Mouse (Mus musculus) hematopoietic stem cell, adult 5-6 weeks (primary cell): ENCODE results near the gene Nfkbil1. TPM values are rescaled to one million over a fixed set of nuclear protein-coding genes. Genes with fewer than 3 reads are reported as not detected.
A peak's percentile ranks its signal among the peaks of the same experiment; 100 is the strongest.

Source experiments
- ATAC-seq, 2 experiments: fragments of 125-278 bp in 1 of 2; replicated peaks in 1 of 2; 2 replicates each; pipeline ENCODE4 v1.8.0; 2016 to 2017; ENCODE audit warnings: inconsistent platforms in 2 of 2, mild to moderate bottlenecking in 2 of 2, moderate number of reproducible peaks in 2 of 2, low read depth in 1 of 2, moderate TSS enrichment in 1 of 2; ENCODE audit not compliant: low FRiP score in 2 of 2, poor library complexity in 2 of 2, severe bottlenecking in 2 of 2, insufficient read depth in 1 of 2, low TSS enrichment in 1 of 2
- total RNA-seq: library from RNA; stranded (forward); fragments of 172-1452, 232-1000 nt; gene quantifications from 2 replicates; pipeline ENCODE4 v1.2.3, GENCODE M21; 2017

Nfkbil1 gene
- total RNA-seq, 1 experiment from 2014 or later, result 4.3 TPM

DNA sequence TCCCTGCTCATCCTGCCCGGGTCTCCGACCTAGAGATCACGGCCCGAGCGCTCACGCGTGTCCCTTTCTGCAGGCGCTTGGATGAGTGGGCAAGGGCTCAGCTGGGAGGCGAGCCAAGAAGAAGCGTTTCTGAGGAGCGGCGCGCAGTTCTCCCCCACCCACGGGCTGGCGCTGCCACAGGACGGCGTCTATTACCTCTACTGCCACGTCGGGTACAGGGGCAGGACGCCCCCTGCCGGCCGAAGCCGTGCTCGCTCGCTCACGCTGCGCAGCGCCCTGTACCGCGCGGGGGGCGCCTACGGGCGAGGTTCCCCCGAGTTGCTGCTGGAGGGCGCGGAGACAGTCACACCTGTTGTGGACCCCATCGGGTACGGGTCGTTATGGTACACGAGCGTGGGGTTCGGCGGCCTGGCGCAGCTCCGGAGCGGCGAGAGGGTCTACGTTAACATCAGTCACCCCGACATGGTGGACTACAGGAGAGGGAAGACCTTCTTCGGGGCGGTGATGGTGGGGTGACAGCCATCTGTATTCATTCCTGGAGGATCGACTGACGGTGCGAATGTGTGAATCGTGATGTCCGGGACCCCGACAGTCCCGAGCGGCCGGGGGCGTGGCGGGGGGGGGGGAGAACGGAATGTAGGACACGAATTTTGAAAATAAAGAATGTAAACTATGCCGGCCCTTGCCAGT is 39.8 kb downstream of the Nfkbil1 start:
- ATAC-seq, result peak; percentile 68 to 75

DNA sequence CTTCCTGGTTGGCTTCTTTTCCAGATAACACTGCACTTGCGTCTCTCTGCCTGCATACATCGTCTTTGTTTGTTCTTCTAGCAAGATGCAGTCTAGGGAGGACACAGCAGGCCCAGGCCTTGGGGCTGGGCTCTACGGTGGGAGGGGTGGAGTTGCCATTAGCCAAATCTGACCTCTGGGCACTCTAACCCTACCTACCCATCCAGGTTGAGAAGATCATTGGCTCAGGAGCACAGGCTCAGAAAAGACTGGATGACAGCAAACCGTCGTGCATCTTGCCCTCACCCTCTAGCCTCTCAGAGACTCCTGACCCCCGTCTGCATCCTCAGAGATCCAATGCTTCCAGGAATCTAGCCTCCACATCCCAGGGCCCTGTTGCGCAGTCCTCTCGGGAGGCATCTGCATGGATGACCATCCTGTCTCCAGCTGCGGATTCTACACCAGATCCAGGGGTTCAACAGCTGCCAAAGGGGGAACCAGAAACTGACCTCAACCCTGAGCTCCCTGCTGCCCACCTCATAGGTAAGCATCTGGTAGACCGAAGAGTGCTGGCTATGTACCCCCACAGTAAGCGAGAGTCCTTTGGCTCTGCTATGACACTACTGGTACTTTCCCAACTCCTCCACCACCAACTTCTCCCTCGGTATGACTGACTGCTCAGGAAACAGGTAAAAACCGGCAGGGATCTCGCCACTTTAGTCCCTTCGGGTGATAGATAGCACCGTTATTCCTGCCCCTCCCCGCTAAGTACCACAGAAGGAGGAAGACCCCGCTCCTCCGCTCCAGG is 40.6 kb downstream of the Nfkbil1 start:
- no peak for ATAC-seq

DNA sequence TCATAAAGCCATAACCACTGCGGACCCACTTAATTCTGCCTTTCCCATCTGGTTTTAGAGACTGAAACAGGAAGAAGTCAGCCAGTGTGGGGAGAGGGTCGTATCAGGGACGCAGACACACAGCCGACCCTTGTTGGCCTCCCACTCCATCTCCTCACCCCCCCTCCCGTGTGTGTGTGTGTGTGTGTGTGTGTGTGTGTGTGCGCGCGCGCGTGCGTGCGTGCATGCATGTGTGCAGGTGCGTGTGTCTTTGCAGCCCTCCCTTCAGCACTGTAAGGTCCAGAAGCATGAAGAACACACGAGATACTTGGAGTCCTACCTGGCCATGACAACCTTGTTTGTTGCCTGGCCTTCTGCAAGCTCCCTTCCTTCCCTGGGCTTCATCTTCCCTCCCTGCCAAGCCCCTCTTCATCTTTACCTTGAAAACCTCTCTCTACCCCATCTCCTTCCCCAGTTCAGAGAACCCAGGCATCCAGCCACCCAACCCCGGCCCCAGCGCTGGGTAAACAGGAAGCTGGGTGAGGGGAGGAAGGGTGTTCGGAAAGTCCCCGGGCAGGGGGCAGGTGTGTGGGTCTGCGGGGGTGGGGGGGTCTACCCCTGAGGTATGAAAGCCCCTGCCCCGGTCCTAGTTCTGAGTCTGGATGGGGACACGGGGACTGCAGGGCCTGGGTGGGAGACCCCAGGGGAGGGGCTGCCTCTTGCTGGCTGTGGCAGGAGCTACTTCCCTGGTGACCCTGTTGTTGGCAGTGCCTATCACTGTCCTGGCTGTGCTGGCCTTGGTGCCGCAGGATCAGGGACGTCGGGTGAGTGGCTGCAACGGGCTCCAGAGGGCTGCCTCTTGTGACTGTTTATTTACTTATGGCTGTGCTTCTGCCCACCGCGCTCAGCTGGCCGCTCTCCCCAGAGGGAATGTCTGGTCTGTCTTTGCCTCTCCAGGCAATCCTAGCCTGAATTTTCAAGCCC is 41.4 kb downstream of the Nfkbil1 start, which contains the start of gene Ltb:
Gene Ltb, plus strand, starts transcription at position 559 of the 963 bp plus-strand sequence.
- ATAC-seq, result no peak

DNA sequence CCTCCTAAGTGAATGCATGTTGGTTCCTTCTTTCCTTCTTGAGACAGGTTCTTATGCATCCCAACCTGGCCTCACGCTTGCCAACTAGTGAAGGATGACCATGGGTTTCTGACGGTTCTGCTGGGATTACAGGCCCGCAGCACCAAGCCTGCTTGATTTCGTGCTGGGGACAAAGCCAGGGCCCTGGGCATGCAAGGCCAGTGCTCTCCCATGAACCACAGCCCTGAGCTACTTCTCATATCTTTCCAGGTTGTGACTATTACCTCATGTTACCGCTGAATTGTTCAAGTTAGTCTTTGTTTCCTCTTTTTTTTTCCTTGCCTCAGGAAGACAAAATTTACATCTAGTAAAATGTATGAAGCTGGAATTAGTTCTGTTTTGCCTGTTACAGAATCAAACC is 42.7 kb downstream of the Nfkbil1 start:
- peak in 1 of 2 experiments; percentile 41; a peak in 2 of 4 replicates for ATAC-seq

DNA sequence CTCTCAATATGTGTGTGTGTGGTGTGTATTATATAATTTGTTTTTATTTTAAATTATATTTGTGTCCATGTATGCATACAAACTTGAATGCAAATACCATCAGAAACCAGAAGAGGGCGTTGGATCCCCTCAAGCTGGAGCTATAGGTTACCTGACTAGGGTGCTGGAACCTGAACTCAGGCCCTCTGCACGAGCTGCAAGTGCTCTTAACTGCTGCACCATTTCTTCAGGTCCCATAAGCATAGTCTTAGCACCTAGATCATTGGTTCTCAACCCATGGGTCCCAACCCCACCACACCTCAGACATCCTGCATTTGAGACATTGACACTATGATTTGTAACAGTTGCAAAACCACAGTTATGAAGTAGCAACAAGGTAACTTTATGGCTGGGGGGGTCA is 43.9 kb downstream of the Nfkbil1 start:
- no peak for ATAC-seq

DNA sequence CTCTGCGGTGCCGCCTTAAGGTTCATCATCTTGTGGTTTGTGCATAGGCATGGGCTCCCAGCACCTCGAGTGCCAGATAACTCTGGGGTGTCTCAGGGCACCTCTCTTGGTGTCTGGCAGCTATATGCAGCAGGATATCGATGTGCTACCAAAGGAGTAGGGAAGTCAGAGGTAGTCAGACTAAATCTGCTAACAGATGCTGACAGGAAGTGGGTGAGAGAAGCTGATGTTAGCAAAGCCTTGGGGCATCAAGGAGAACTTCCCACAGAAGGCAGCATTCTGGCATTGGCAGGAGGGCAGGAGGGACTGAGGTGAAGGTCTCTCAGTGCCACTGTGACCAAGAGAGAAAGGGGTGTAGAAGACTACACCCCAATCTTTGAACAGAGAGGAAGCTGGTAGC is 45.5 kb downstream of the Nfkbil1 start:
- 0 out of 4 replicates have a peak, but pooled peaks have one; percentile 12 to 14 for ATAC-seq

DNA sequence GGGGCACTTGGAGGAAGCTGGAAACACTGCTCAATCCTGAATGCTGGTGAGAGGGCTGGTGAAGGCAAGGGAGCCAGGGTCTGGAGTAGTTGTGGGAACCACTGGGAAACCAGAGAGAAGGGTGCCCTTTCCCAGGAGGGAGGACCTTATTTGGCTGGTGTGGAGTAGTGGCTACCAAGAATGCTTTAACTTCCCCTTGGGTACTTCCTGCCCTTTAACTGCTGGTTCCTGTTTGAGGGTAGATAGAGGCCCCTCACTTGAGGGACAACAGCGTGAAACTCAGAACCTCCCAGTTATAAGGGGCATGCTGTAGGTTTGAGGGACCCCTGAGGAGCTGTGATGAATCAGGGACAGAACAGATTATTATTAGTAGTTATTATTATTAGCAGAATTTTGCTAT is 46.4 kb downstream of the Nfkbil1 start:
- ATAC-seq, result peak; percentile 38 to 65

DNA sequence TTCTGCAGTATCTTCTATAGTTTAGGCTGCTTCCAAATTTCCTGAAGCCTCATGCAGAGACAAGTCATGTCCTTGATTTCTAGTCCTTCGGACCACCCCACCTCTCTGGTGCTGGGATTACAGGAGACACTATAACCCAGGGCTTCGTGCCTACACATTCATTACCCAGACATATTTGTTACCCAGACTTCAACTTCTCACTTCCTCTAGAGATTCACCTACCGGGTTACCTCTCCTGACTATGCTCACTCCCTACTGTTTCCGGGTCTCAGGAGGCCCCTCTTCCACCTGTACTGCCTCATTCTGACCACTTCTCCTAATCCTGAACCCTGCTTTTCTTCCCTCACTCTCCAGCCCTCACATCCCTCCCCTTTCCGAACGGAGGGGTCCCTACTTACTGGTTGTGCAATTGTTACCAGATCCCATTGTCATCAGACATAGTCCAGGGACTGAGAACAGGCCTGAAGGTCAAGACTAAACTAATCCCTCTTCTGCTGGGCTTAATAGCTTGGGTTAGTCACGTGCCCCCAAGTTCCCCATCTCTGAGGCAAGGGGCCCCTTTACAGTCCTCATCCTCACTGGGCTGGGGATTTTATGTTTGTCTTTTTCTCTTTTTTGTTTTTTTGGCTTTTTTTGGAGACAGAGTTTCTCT is 47.5 kb downstream of the Nfkbil1 start, which contains the start of gene Lst1:
Gene Lst1, minus strand, starts transcription at position 481 of the 652 bp plus-strand sequence.
- ATAC-seq, result no peak; a peak in 1 of 4 replicates

DNA sequence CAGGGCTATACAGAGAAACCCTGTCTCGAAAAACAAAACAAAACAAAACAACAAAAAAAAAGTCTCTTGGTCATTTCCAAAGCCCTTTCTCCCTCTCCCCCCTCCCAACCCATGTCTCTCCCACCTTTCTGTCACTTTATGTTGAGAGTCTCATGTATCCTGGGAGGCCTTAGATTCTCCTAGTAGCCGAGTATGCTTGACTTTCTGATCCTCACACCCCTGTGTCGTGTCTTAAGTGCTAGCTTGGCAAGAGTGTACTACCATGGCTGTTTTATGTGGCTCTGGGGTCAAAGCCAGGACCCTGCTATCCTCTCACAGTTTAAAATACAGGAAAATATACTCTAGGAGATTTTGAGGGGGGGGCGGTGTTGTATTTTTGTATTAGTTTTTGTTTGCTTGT is 48.2 kb downstream of the Nfkbil1 start:
- ATAC-seq, result no peak

DNA sequence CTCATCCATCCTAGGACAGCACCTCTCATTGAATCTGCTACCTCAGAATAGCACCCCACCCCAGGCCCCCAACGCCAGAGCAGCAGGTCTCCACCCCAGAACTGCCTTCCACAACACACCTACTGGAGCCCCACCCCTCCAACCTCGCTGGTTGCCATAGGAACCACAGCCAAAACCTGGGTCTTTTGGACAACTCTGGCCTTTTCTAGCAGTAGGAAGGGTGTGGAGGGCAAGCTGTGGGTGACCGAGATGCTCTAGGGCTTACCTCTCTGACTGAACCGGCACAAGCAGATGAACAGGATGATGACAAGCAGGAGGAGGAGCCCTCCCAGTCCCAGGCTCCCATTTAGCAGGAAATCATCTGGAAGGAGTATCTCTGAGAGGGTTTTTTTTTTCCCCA is 48.9 kb downstream of the Nfkbil1 start:
- peak; percentile 46 to 63; a peak in 3 of 4 replicates for ATAC-seq

DNA sequence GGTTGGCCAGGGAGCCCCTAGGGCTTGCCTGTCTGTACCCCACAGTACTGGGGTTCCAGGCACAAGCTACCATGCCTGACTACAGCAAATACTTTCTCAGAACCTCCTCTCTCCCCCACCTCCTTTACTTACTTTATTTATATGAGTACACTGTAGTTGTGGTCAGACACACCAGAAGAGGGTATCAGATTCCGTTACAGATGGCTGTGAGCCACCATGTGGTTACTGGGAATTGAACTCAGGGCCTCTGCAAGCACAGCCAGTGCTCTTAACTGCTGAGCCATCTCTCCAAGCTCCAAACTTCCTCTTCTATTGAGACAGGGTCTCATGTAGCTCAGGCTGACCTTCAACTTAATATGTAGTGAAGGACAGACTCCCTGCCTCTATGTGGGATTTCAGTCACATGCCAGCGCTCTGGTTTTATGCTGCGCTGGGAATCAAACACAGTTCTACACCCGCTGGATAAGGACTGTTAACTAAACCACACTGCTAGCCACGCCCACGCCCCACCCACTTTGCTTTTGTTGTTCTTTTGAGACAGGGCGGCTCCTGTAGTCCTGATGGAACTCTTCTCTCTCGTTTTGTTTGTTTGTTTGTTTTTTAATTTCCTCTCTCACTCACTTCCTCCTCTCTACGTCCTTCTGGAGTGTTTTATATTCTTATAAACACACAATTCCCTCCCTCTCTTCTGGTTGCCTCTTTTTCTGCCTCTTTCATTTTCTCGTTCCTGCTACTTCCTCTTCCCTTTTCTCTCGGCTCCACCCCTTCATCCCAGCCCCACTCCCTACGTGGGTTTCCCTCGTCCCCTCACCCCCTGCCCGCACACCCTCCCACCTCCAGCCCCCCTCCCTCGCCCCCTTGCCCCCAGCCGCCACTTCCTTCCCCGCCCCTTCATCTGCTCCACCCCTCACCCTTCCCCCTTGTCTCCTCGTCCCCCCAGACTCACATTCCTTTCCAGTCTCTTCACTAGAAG is 49.7 kb downstream of the Nfkbil1 start:
- ATAC-seq, result peak; percentile 42 to 54; a peak in 3 of 4 replicates

DNA sequence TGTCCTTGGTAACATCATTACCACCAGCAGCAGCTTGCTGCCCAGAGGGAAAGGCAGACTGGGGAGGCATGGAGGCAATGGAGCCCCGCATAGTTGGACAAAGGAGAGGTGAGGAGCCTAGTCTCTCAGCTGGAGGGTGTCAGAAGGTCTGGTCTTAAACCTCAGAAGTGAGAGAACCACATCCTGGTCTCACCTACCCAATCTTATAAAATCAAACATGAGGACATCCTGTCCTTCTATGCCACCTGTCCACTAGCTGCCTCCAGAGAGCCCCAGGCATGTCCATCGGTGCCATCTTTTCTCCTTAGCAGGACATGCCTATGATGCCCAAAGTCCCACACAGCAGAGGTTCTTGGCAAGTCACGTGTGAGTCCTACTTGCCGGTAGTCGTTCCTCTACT is 55.5 kb downstream of the Nfkbil1 start:
- no peak for ATAC-seq

DNA sequence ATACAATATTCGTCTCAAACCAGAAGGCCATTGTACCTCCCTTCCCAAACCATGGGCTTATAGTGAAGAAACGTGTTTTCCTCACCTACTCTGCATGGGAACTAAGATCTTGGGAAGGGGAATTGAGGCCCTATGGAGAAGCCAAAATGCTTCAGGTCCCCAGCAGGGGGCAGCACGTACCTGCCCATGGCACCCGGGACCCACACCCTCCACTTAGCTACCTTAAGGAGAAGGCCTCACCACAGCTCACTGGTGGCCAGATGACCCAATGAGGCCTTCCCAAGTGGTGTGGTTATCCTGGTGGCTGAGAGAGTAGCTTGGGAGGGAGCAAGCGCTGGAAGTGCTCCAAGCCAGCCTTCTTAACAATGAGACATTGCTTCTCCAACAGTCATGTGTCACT is 57.1 kb downstream of the Nfkbil1 start:
- ATAC-seq, result peak; percentile 49 to 96

DNA sequence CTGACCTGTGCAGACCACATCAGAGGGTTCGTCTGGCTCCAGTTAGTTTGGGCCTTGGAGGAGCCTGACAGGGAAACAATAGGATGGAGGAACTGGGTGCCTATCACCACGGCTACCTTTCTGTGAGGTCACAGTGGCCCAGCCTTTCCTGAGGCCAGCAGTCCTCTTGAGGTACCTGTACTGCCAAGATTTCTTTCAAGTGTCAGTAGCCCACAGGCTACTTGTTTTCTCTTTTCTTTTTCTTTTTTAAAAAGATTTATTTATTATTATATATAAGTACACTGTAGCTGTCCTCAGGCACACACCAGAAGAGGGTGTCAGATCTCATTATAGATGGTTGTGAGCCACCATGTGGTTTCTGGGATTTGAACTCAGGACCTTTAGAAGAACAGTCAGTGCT is 59.6 kb downstream of the Nfkbil1 start, which contains the start of gene Aif1:
Gene Aif1, minus strand, starts transcription at position 101 of the 400 bp plus-strand sequence.
- ATAC-seq, result no peak

DNA sequence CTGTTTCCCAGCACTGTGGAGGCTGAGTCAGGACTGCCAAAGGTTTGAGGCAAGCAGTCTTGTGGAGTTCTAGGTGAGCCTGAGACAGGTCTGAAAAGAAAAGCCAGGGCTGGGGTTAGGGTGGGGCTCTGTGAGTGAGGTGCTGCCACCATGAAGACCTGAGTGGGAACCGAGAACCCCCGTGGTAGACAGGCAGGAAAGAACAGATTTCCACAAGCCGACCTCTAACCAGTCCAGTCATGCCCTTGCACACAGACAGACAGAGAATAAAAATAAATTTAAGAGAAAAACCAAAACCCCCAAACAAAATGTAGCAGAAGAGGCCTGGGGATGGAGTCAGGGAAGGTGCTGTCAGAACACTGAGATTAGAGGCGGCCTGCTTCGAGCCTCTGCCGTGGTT is 60.2 kb downstream of the Nfkbil1 start:
- ATAC-seq, result no peak
